Mouse (Mus musculus): Measurements from ENCODE around the gene Slc43a1. TPM values are rescaled to one million over a fixed set of nuclear protein-coding genes. Genes with fewer than 3 reads are reported as not detected.

Gene Slc43a1
- polyA plus RNA-seq, 1 experiment, result 3.6 TPM

- Histone ChIP-seq H3K27ac (ENCODE audit: insufficient read depth, low read depth, low read length) (no peak overlapping the region), H3K27me3 (replicated peaks; ENCODE audit: control insufficient read depth, insufficient read depth, low read length) (no peaks in the 10 kb centered on the region), H3K36me3 (ENCODE audit: control insufficient read depth, insufficient read depth, low read length) (no peaks in the 10 kb centered on the region), H3K4me1 (ENCODE audit: control insufficient read depth, insufficient read depth, low read length) (0 out of 2 replicates have a peak, but pooled peaks cover 3% of the 10 kb centered on the region), H3K4me3 (ENCODE audit: insufficient read depth, low read depth, low read length) (no peak overlapping the region)
- DNase-seq, result peak; percentile 42
- WGBS, result 2% methylated on average over 46 of the region's 47 CpGs
- TF ChIP-seq CTCF (conservative IDR thresholded peaks at IDR 0.05; ENCODE audit: insufficient read depth, insufficient read length, low read depth, low read length) (peak; percentile 57), POLR2A (IDR thresholded peaks at IDR 0.05; ENCODE audit: low read depth, low read length) (no peak)
Observed at GRCm38 (mm10) chr2:84865616-84866571, 27.2 kb downstream of the Slc43a1 start.

DNA sequence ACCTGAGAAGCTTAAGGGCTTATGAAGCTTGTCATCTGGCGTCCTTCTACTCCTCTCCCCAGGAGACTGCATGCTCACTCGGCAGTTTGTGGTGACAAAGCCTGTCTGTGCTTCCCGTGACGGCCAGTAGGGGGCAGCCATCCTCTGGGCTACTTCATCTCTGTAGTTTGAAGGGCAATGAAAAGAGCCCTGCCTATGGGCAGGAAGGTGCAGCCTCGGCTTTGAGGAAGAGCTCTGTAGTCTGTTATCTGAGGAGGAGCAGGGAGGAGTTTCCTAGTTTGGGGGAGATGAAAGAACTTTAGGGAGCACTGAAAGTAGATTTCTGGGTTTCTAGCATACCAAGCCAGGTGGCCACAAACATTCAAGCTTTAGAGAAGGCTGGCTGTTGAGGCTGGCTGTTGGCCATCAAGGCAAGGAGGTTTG is 29.9 kb downstream of the Slc43a1 start:
- 0 out of 2 replicates have a peak, but pooled peaks cover 3% of the 10 kb centered on the region for H3K4me1 ChIP-seq (ENCODE audit: control insufficient read depth, insufficient read depth, low read length)
- WGBS, result 16% methylated on average over 5 of the region's 5 CpGs
- no peak overlapping the region for H3K27ac ChIP-seq (ENCODE audit: insufficient read depth, low read depth, low read length)
- peak; percentile 79 for TF ChIP-seq CTCF (conservative IDR thresholded peaks at IDR 0.05; ENCODE audit: insufficient read depth, insufficient read length, low read depth, low read length)
- TF ChIP-seq POLR2A (IDR thresholded peaks at IDR 0.05; ENCODE audit: low read depth, low read length), result no peak
- no peaks in the 10 kb centered on the region for H3K27me3 ChIP-seq (replicated peaks; ENCODE audit: control insufficient read depth, insufficient read depth, low read length)
- no peaks in the 10 kb centered on the region for H3K36me3 ChIP-seq (ENCODE audit: control insufficient read depth, insufficient read depth, low read length)
- no peak overlapping the region for H3K4me3 ChIP-seq (ENCODE audit: insufficient read depth, low read depth, low read length)
- DNase-seq, result peak; percentile 73

- no peak for DNase-seq
- 59% methylated on average over 2 of the region's 2 CpGs for WGBS
Observed at GRCm38 (mm10) chr2:84868977-84869376, 30.3 kb downstream of the Slc43a1 start.

GRCm38 (mm10) chr2:84870623-84871160 is 32.0 kb downstream of the Slc43a1 start:
- TF ChIP-seq POLR2A (IDR thresholded peaks at IDR 0.05; ENCODE audit: low read depth, low read length), result no peak
- TF ChIP-seq CTCF (conservative IDR thresholded peaks at IDR 0.05; ENCODE audit: insufficient read depth, insufficient read length, low read depth, low read length), result 0 out of 2 replicates have a peak, but pooled peaks have one; percentile 18
- no peaks in the 10 kb centered on the region for H3K27me3 ChIP-seq (replicated peaks; ENCODE audit: control insufficient read depth, insufficient read depth, low read length)
- no peaks in the 10 kb centered on the region for H3K36me3 ChIP-seq (ENCODE audit: control insufficient read depth, insufficient read depth, low read length)
- no peak overlapping the region for H3K27ac ChIP-seq (ENCODE audit: insufficient read depth, low read depth, low read length)
- H3K4me1 ChIP-seq (ENCODE audit: control insufficient read depth, insufficient read depth, low read length), result 0 out of 2 replicates have a peak, but pooled peaks cover 2% of the 10 kb centered on the region
- H3K4me3 ChIP-seq (ENCODE audit: insufficient read depth, low read depth, low read length), result no peak overlapping the region
- DNase-seq, result no peak
- WGBS, result 73% methylated on average over 4 of the region's 4 CpGs

More at GRCm38 (mm10) chr2:84868977-84869376, 30.3 kb downstream of the Slc43a1 start:
- no peak for TF ChIP-seq CTCF (conservative IDR thresholded peaks at IDR 0.05; ENCODE audit: insufficient read depth, insufficient read length, low read depth, low read length)
- no peak for TF ChIP-seq POLR2A (IDR thresholded peaks at IDR 0.05; ENCODE audit: low read depth, low read length)
- no peak overlapping the region for H3K27ac ChIP-seq (ENCODE audit: insufficient read depth, low read depth, low read length)
- no peak overlapping the region for H3K4me3 ChIP-seq (ENCODE audit: insufficient read depth, low read depth, low read length)
- no peaks in the 10 kb centered on the region for H3K36me3 ChIP-seq (ENCODE audit: control insufficient read depth, insufficient read depth, low read length)
- H3K4me1 ChIP-seq (ENCODE audit: control insufficient read depth, insufficient read depth, low read length), result 0 out of 2 replicates have a peak, but pooled peaks cover 3% of the 10 kb centered on the region
- H3K27me3 ChIP-seq (replicated peaks; ENCODE audit: control insufficient read depth, insufficient read depth, low read length), result no peaks in the 10 kb centered on the region

- under 1% methylated on average over 76 of the region's 78 CpGs for WGBS
- Histone ChIP-seq H3K27ac (ENCODE audit: insufficient read depth, low read depth, low read length) (no peak overlapping the region), H3K4me1 (ENCODE audit: control insufficient read depth, insufficient read depth, low read length) (no peaks in the 10 kb centered on the region), H3K4me3 (ENCODE audit: insufficient read depth, low read depth, low read length) (peak overlapping the region; percentile 41), H3K27me3 (replicated peaks; ENCODE audit: control insufficient read depth, insufficient read depth, low read length) (no peaks in the 10 kb centered on the region), H3K36me3 (ENCODE audit: control insufficient read depth, insufficient read depth, low read length) (no peaks in the 10 kb centered on the region)
- no peak for TF ChIP-seq POLR2A (IDR thresholded peaks at IDR 0.05; ENCODE audit: low read depth, low read length)
- TF ChIP-seq CTCF (conservative IDR thresholded peaks at IDR 0.05; ENCODE audit: insufficient read depth, insufficient read length, low read depth, low read length), result no peak
- DNase-seq, result peak; percentile 86
Observed at GRCm38 (mm10) chr2:84872105-84872716, 33.6 kb downstream of the Slc43a1 start.

GRCm38 (mm10) chr2:84875842-84876241 is 37.2 kb downstream of the Slc43a1 start:
- H3K4me1 ChIP-seq (ENCODE audit: control insufficient read depth, insufficient read depth, low read length), result no peaks in the 10 kb centered on the region
- no peak overlapping the region for H3K27ac ChIP-seq (ENCODE audit: insufficient read depth, low read depth, low read length)
- DNase-seq, result no peak
- H3K4me3 ChIP-seq (ENCODE audit: insufficient read depth, low read depth, low read length), result no peak overlapping the region
- TF ChIP-seq POLR2A (IDR thresholded peaks at IDR 0.05; ENCODE audit: low read depth, low read length), result no peak
- no peak for TF ChIP-seq CTCF (conservative IDR thresholded peaks at IDR 0.05; ENCODE audit: insufficient read depth, insufficient read length, low read depth, low read length)
- 61% methylated on average over 6 of the region's 6 CpGs for WGBS
- no peaks in the 10 kb centered on the region for H3K36me3 ChIP-seq (ENCODE audit: control insufficient read depth, insufficient read depth, low read length)
- no peaks in the 10 kb centered on the region for H3K27me3 ChIP-seq (replicated peaks; ENCODE audit: control insufficient read depth, insufficient read depth, low read length)
